Mouse (Mus musculus) spleen, adult 2 months (tissue): ENCODE measurements around the gene Sync.

Source experiments
- CTCF ChIP-seq: fragments of 200-500 bp; IDR thresholded peaks from 2 replicates; pipeline ENCODE4 v1.5.1; 2011; ENCODE audit warnings: mild to moderate bottlenecking, inconsistent platforms; ENCODE audit not compliant: insufficient read depth, insufficient read length, insufficient replicate concordance; ENCODE audit errors: extremely low read depth
- POLR2A ChIP-seq: fragments of 200-500 bp; IDR thresholded peaks from 2 replicates; pipeline ENCODE4 v1.6.1; 2011; ENCODE audit warnings: low read depth, low read length, inconsistent platforms

- TF ChIP-seq CTCF (no peak), POLR2A (no peak)
Measured at GRCm38 (mm10) chr4:129241898-129242297, 45.5 kb upstream of the Sync start.
